Mouse (Mus musculus): ENCODE data around the gene Lcmt1. TPM values are rescaled to one million over a fixed set of nuclear protein-coding genes. Genes with fewer than 3 reads are reported as not detected.

Lcmt1 gene
- polyA plus RNA-seq, 1 experiment from 2014 or later: 100 TPM

GRCm38 (mm10) chr7:123417661-123418060 lies 48.1 kb downstream of the Lcmt1 start:
- Histone ChIP-seq H3K9me3 (ENCODE audit: control insufficient read depth, low read length) (no peaks in the 10 kb centered on the region), H3K27ac (replicated peaks; ENCODE audit: low read depth, low read length) (no peak overlapping the region), H3K36me3 (ENCODE audit: control insufficient read depth, insufficient read depth, low read length) (peaks cover 53% of the 10 kb centered on the region), H3K4me2 (ENCODE audit: low read length) (no peak overlapping the region), H3K27me3 (ENCODE audit: control insufficient read depth, insufficient read depth, low read length) (no peaks in the 10 kb centered on the region), H3K4me3 (replicated peaks; ENCODE audit: low read depth, low read length) (no peak overlapping the region), H3K9ac (replicated peaks; ENCODE audit: low read length) (no peak overlapping the region), H3K4me1 (ENCODE audit: control insufficient read depth, insufficient read depth, low read length) (no peaks in the 10 kb centered on the region)
- ATAC-seq (ENCODE audit: low FRiP score, low TSS enrichment): no peak
- no peak for DNase-seq
- WGBS: 82% methylated on average over 3 of the region's 3 CpGs

DNA sequence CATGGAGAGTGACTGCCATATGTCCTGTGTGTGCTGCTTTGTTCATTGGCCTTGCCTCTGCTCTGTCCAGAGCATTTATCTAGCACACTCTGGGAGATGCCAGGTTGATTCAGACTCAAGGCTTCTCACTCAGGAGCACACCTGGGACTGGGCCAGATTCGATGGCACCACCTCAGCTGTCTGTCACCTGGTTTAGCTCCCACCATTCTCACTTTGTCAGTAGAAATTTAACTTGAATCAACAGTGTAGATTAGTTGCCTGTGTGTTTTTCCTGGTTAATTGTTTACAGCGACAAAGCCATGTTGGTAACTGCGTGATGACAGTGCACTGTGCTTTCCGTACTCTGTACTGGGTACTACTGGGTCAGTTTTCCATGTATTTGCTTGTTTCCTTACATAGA lies 50.4 kb downstream of the Lcmt1 start:
- Histone ChIP-seq H3K9me3 (ENCODE audit: control insufficient read depth, low read length) (no peaks in the 10 kb centered on the region), H3K4me1 (ENCODE audit: control insufficient read depth, insufficient read depth, low read length) (no peaks in the 10 kb centered on the region), H3K27ac (replicated peaks; ENCODE audit: low read depth, low read length) (no peak overlapping the region), H3K9ac (replicated peaks; ENCODE audit: low read length) (no peak overlapping the region), H3K27me3 (ENCODE audit: control insufficient read depth, insufficient read depth, low read length) (no peaks in the 10 kb centered on the region), H3K4me3 (replicated peaks; ENCODE audit: low read depth, low read length) (no peak overlapping the region), H3K36me3 (ENCODE audit: control insufficient read depth, insufficient read depth, low read length) (peaks cover 66% of the 10 kb centered on the region), H3K4me2 (ENCODE audit: low read length) (no peak overlapping the region)
- ATAC-seq (ENCODE audit: low FRiP score, low TSS enrichment): no peak
- 93% methylated on average over 4 of the region's 4 CpGs for WGBS
- DNase-seq: no peak

- Histone ChIP-seq H3K27ac (replicated peaks; ENCODE audit: low read depth, low read length) (no peak overlapping the region), H3K9ac (replicated peaks; ENCODE audit: low read length) (no peak overlapping the region), H3K9me3 (ENCODE audit: control insufficient read depth, low read length) (no peaks in the 10 kb centered on the region), H3K4me1 (ENCODE audit: control insufficient read depth, insufficient read depth, low read length) (no peaks in the 10 kb centered on the region), H3K4me3 (replicated peaks; ENCODE audit: low read depth, low read length) (no peak overlapping the region), H3K4me2 (ENCODE audit: low read length) (no peak overlapping the region), H3K36me3 (ENCODE audit: control insufficient read depth, insufficient read depth, low read length) (peaks cover 80% of the 10 kb centered on the region), H3K27me3 (ENCODE audit: control insufficient read depth, insufficient read depth, low read length) (no peaks in the 10 kb centered on the region)
- DNase-seq (no peak), ATAC-seq (ENCODE audit: low FRiP score, low TSS enrichment) (no peak)
- WGBS: 96% methylated on average over 3 of the region's 3 CpGs
Observed at GRCm38 (mm10) chr7:123421958-123422357, 52.4 kb downstream of the Lcmt1 start.

DNA sequence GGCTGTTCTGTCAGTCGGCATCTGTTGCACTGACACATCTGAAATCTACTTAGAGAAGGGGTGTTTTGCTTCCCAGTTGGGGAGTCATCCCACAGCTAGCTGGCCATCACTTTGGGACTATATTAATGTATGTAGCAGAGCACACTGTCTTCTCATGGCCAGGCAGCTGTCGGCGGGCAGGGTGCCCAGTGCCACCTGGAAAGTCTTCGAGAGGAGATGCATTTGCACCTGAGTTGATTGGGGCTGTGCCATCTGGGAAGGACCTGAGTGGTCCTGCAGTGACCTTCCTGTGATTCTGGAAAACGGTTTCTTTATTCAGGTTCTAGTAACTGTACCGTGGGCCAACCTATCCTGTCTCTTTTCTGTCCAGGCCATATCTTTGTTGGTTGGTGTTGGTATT lies 54.7 kb downstream of the Lcmt1 start:
- DNase-seq (no peak), ATAC-seq (ENCODE audit: low FRiP score, low TSS enrichment) (no peak)
- H3K4me3 ChIP-seq (replicated peaks; ENCODE audit: low read depth, low read length): no peak overlapping the region
- H3K36me3 ChIP-seq (ENCODE audit: control insufficient read depth, insufficient read depth, low read length): peaks cover 77% of the 10 kb centered on the region
- no peak overlapping the region for H3K9ac ChIP-seq (replicated peaks; ENCODE audit: low read length)
- H3K9me3 ChIP-seq (ENCODE audit: control insufficient read depth, low read length): no peaks in the 10 kb centered on the region
- H3K27me3 ChIP-seq (ENCODE audit: control insufficient read depth, insufficient read depth, low read length): no peaks in the 10 kb centered on the region
- no peak overlapping the region for H3K27ac ChIP-seq (replicated peaks; ENCODE audit: low read depth, low read length)
- 93% methylated on average over 6 of the region's 6 CpGs for WGBS
- no peak overlapping the region for H3K4me2 ChIP-seq (ENCODE audit: low read length)
- no peaks in the 10 kb centered on the region for H3K4me1 ChIP-seq (ENCODE audit: control insufficient read depth, insufficient read depth, low read length)

- Histone ChIP-seq H3K36me3 (ENCODE audit: control insufficient read depth, insufficient read depth, low read length) (peaks cover 80% of the 10 kb centered on the region), H3K27me3 (ENCODE audit: control insufficient read depth, insufficient read depth, low read length) (no peaks in the 10 kb centered on the region), H3K4me1 (ENCODE audit: control insufficient read depth, insufficient read depth, low read length) (no peaks in the 10 kb centered on the region), H3K9me3 (ENCODE audit: control insufficient read depth, low read length) (no peaks in the 10 kb centered on the region), H3K4me2 (ENCODE audit: low read length) (no peak overlapping the region), H3K27ac (replicated peaks; ENCODE audit: low read depth, low read length) (no peak overlapping the region), H3K9ac (replicated peaks; ENCODE audit: low read length) (no peak overlapping the region), H3K4me3 (replicated peaks; ENCODE audit: low read depth, low read length) (no peak overlapping the region)
- DNase-seq (no peak), ATAC-seq (ENCODE audit: low FRiP score, low TSS enrichment) (no peak)
- WGBS: 85% methylated on average over 6 of the region's 6 CpGs
Observed at GRCm38 (mm10) chr7:123425134-123425757, 55.7 kb downstream of the Lcmt1 start.

DNA sequence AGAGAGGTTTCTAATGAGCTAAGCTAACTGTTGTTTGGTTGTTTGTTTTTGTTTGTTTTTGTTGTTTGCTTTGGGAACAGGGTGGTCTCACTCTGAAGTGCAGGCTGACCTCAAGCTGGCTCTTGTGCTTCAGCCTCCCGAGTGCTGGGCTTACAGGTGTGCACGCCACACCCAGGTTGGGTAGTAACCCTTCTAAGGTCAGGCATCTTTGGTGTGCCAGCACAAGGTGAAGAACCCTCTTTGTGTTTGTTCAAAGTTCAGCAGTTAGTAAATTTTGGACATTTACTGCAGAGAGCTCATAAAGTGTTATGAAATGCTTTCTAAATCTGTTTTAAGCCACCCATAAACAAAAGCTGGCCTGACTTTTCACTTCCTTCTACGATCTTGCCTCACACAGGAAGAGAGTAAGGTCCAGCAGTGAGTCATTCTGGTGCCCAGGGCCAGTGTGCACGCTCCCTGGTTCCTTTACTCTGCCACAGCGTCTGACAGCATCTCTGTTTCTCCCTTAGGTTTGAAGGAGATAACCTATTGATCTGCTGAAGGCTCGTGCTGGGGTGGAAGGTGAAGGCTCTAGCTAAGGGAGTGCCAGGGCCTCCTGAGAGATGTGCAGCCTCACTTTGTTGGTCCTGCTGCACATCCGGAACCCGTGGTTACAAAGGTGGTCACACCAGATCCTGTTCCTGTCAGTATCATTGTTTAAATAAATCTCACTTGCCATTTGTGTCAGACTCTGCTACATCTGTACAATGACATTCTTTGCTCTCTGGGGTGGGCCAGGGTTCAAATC lies 60.2 kb downstream of the Lcmt1 start:
- Histone ChIP-seq H3K4me3 (replicated peaks; ENCODE audit: low read depth, low read length) (no peak overlapping the region), H3K36me3 (ENCODE audit: control insufficient read depth, insufficient read depth, low read length) (peaks cover 46% of the 10 kb centered on the region), H3K9me3 (ENCODE audit: control insufficient read depth, low read length) (0 out of 2 replicates have a peak, but pooled peaks cover 3% of the 10 kb centered on the region), H3K4me2 (ENCODE audit: low read length) (no peak overlapping the region), H3K9ac (replicated peaks; ENCODE audit: low read length) (no peak overlapping the region), H3K27me3 (ENCODE audit: control insufficient read depth, insufficient read depth, low read length) (no peaks in the 10 kb centered on the region), H3K4me1 (ENCODE audit: control insufficient read depth, insufficient read depth, low read length) (no peaks in the 10 kb centered on the region), H3K27ac (replicated peaks; ENCODE audit: low read depth, low read length) (no peak overlapping the region)
- WGBS: 89% methylated on average over 8 of the region's 8 CpGs
- no peak for DNase-seq
- no peak for ATAC-seq (ENCODE audit: low FRiP score, low TSS enrichment)

DNA sequence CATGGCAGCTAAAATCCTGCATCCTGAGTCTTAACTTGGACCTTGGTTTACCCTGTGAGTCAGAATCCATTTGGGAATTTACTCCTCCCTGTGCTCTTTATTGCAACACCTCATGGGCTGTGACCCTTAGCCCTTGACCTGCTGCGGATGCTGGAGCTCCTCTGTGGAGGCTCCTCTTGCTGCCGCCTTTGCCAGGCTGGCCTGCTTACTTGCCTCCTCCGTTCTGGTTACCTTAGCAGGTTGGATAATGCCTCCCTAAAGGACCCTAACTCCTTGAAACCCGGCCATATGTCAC lies 60.8 kb downstream of the Lcmt1 start:
- peaks cover 41% of the 10 kb centered on the region for H3K36me3 ChIP-seq (ENCODE audit: control insufficient read depth, insufficient read depth, low read length)
- no peak overlapping the region for H3K4me3 ChIP-seq (replicated peaks; ENCODE audit: low read depth, low read length)
- no peak overlapping the region for H3K4me2 ChIP-seq (ENCODE audit: low read length)
- no peak overlapping the region for H3K27ac ChIP-seq (replicated peaks; ENCODE audit: low read depth, low read length)
- no peaks in the 10 kb centered on the region for H3K4me1 ChIP-seq (ENCODE audit: control insufficient read depth, insufficient read depth, low read length)
- H3K9ac ChIP-seq (replicated peaks; ENCODE audit: low read length): no peak overlapping the region
- 89% methylated on average over 4 of the region's 4 CpGs for WGBS
- H3K9me3 ChIP-seq (ENCODE audit: control insufficient read depth, low read length): 0 out of 2 replicates have a peak, but pooled peaks cover 3% of the 10 kb centered on the region
- ATAC-seq (ENCODE audit: low FRiP score, low TSS enrichment) (no peak), DNase-seq (no peak)
- H3K27me3 ChIP-seq (ENCODE audit: control insufficient read depth, insufficient read depth, low read length): no peaks in the 10 kb centered on the region

DNA sequence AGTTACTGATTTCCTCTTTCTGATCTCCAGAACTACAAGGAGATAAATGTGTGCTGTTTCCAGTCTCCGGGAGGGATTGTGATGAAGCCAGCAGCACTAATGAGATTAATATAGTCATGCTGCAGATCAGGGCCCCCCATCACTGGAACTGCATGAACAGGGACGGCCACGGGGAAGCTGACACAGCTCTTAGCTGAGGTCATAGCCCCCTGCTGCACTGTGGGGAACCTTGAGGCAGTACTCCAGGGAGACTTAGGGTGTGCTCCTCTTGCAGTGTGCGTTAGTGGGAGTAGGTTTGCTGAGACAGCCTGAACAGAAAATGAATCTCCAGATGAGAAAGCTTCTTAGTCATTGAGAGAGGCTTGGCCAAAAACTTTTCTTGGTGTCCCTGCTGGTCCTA lies 61.6 kb downstream of the Lcmt1 start:
- Histone ChIP-seq H3K4me1 (ENCODE audit: control insufficient read depth, insufficient read depth, low read length) (no peaks in the 10 kb centered on the region), H3K27ac (replicated peaks; ENCODE audit: low read depth, low read length) (no peak overlapping the region), H3K4me3 (replicated peaks; ENCODE audit: low read depth, low read length) (no peak overlapping the region), H3K9ac (replicated peaks; ENCODE audit: low read length) (no peak overlapping the region), H3K36me3 (ENCODE audit: control insufficient read depth, insufficient read depth, low read length) (peaks cover 33% of the 10 kb centered on the region), H3K27me3 (ENCODE audit: control insufficient read depth, insufficient read depth, low read length) (no peaks in the 10 kb centered on the region), H3K9me3 (ENCODE audit: control insufficient read depth, low read length) (0 out of 2 replicates have a peak, but pooled peaks cover 3% of the 10 kb centered on the region), H3K4me2 (ENCODE audit: low read length) (no peak overlapping the region)
- no peak for DNase-seq
- WGBS: 59% methylated on average over 4 of the region's 4 CpGs
- ATAC-seq (ENCODE audit: low FRiP score, low TSS enrichment): no peak

- H3K27ac ChIP-seq (replicated peaks; ENCODE audit: low read depth, low read length): no peak overlapping the region
- 93% methylated on average over 1 of the region's 1 CpGs for WGBS
- ATAC-seq (ENCODE audit: low FRiP score, low TSS enrichment): no peak
- H3K9me3 ChIP-seq (ENCODE audit: control insufficient read depth, low read length): no peaks in the 10 kb centered on the region
- H3K4me3 ChIP-seq (replicated peaks; ENCODE audit: low read depth, low read length): no peak overlapping the region
- no peaks in the 10 kb centered on the region for H3K4me1 ChIP-seq (ENCODE audit: control insufficient read depth, insufficient read depth, low read length)
- no peaks in the 10 kb centered on the region for H3K36me3 ChIP-seq (ENCODE audit: control insufficient read depth, insufficient read depth, low read length)
- H3K4me2 ChIP-seq (ENCODE audit: low read length): no peak overlapping the region
- DNase-seq: no peak
- H3K9ac ChIP-seq (replicated peaks; ENCODE audit: low read length): no peak overlapping the region
- no peaks in the 10 kb centered on the region for H3K27me3 ChIP-seq (ENCODE audit: control insufficient read depth, insufficient read depth, low read length)
Observed at GRCm38 (mm10) chr7:123442079-123442478, 72.5 kb downstream of the Lcmt1 start.
